Mouse (Mus musculus): ENCODE data around the gene Cfap61.

Gene Cfap61

GRCm38 (mm10) chr2:146015341-146016186 lies 81.0 kb downstream of the Cfap61 start:
- DNase-seq = no peak

GRCm38 (mm10) chr2:146022846-146023245 lies 88.3 kb downstream of the Cfap61 start:
- DNase-seq = no peak

GRCm38 (mm10) chr2:146043640-146044039 lies 109.1 kb downstream of the Cfap61 start:
- no peak for DNase-seq

- DNase-seq = peak; percentile 30 to 33
These were observed 110.6 kb downstream of the Cfap61 start for GRCm38 (mm10) chr2:146044926-146045890.

GRCm38 (mm10) chr2:146047691-146048090 lies 113.1 kb downstream of the Cfap61 start:
- no peak for DNase-seq

GRCm38 (mm10) chr2:146048221-146048829 lies 113.7 kb downstream of the Cfap61 start:
- no peak for DNase-seq

- no peak for DNase-seq
These were observed 114.8 kb downstream of the Cfap61 start for GRCm38 (mm10) chr2:146049339-146049738.

- DNase-seq = no peak
These were observed 115.5 kb downstream of the Cfap61 start for GRCm38 (mm10) chr2:146050069-146050468.

GRCm38 (mm10) chr2:146051334-146051733 lies 116.8 kb downstream of the Cfap61 start:
- no peak for DNase-seq

GRCm38 (mm10) chr2:146057123-146057522 lies 122.5 kb downstream of the Cfap61 start:
- DNase-seq = no peak

- no peak for DNase-seq
These were observed 124.2 kb downstream of the Cfap61 start for GRCm38 (mm10) chr2:146058791-146059190.

- no peak for DNase-seq
These were observed 127.1 kb downstream of the Cfap61 start for GRCm38 (mm10) chr2:146061421-146062300.

- DNase-seq = no peak
These were observed 127.9 kb downstream of the Cfap61 start for GRCm38 (mm10) chr2:146062330-146063092.

- DNase-seq = no peak
These were observed 128.8 kb downstream of the Cfap61 start for GRCm38 (mm10) chr2:146063093-146064074.

- no peak for DNase-seq
These were observed 132.8 kb downstream of the Cfap61 start for GRCm38 (mm10) chr2:146067364-146067763.

- no peak for DNase-seq
These were observed 138.7 kb downstream of the Cfap61 start for GRCm38 (mm10) chr2:146073300-146073699.

GRCm38 (mm10) chr2:146077117-146077516 lies 142.5 kb downstream of the Cfap61 start:
- no peak for DNase-seq

GRCm38 (mm10) chr2:146080282-146080681 lies 145.7 kb downstream of the Cfap61 start:
- DNase-seq = no peak

- no peak for DNase-seq
These were observed 148.8 kb downstream of the Cfap61 start for GRCm38 (mm10) chr2:146083326-146083871.

- no peak for DNase-seq
These were observed 152.8 kb downstream of the Cfap61 start for GRCm38 (mm10) chr2:146087411-146087810.

Measured in kidney, postnatal 4 days (tissue).